Mouse (Mus musculus) forebrain, embryonic 10.5 days (tissue): Measurements from ENCODE around the gene Wfdc9. TPM values are rescaled to one million over a fixed set of nuclear protein-coding genes. Genes with fewer than 3 reads are reported as not detected.
"Not testable (repeated sequence)": the region's sequence is repeated elsewhere in the genome, so short reads cannot be mapped to it uniquely, and the experiment has no call there.

Experiments used
- DNase-seq: peaks from one replicate; pipeline ENCODE4 v3.0.0-alpha.2; 2017; ENCODE audit warnings: low spot score; ENCODE audit errors: extremely low spot score
- H3K27ac ChIP-seq: fragments of 300-500 bp; sonication (generic); 2 replicates; pipeline ENCODE4 v1.5.1; 2016; ENCODE audit warnings: mild to moderate bottlenecking
- H3K27me3 ChIP-seq: fragments of 300-500 bp; sonication (generic); 2 replicates; pipeline ENCODE4 v1.6.1; 2016; ENCODE audit warnings: mild to moderate bottlenecking; ENCODE audit not compliant: poor library complexity, severe bottlenecking
- H3K36me3 ChIP-seq: fragments of 300-500 bp; sonication (generic); replicated peaks from 2 replicates; pipeline ENCODE4 v1.6.1; 2016; ENCODE audit warnings: mild to moderate bottlenecking, moderate library complexity
- H3K4me1 ChIP-seq: fragments of 300-500 bp; sonication (generic); 2 replicates; pipeline ENCODE4 v1.6.1; 2016
- H3K4me3 ChIP-seq: fragments of 300-500 bp; sonication (generic); 2 replicates; pipeline ENCODE4 v1.5.1; 2016; ENCODE audit warnings: mild to moderate bottlenecking, moderate library complexity
- H3K9me3 ChIP-seq: fragments of 300-500 bp; sonication (generic); 2 replicates; pipeline ENCODE4 v1.6.1; 2016; ENCODE audit warnings: mild to moderate bottlenecking, moderate library complexity
- WGBS: fragments of 180-500 bp; shearing (Covaris S2); methylation state at CpG from one replicate; pipeline ENCODE4 v1.1.7; 2016; 5-methylcytosine and 5-hydroxymethylcytosine counted together
- polyA plus RNA-seq: library from polyadenylated mRNA; unstranded; fragments of >200 nt; fragmentation: Nextera tagmentation; extraction: Ambion mirVana; gene quantifications from 2 replicates; pipeline ENCODE4 v1.2.1, GENCODE M21; 2016

Wfdc9 gene
- polyA plus RNA-seq, 1 experiment from 2014 or later: not detected

DNA sequence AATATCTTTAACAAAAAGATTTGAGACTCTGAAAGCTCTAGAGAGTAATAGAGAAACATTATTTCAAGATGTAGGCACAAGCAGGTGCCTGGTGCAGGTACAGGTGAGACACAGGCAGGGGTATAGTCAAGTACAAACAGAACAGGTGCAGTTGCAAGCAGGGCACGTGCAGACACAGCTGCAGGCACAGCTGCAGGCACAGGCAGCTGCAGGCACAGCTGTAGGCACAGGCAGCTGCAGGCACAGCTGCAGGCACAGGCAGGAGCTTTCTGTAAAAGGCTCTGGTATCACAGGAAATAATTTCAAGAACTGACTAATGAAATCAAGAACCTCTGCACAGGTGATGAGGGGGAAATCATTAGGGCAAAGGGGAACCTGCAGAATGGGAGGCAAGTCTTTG, 14.6 kb upstream of the Wfdc9 start:
- no peaks in the 10 kb centered on the region for H3K4me1 ChIP-seq
- H3K4me3 ChIP-seq: no peak overlapping the region
- no peak overlapping the region for H3K27ac ChIP-seq
- H3K36me3 ChIP-seq: no peaks in the 10 kb centered on the region
- H3K27me3 ChIP-seq: no peaks in the 10 kb centered on the region
- H3K9me3 ChIP-seq: peaks cover 13% of the 10 kb centered on the region
- 46% methylated on average over 1 of the region's 1 CpGs for WGBS
- no peak for DNase-seq

DNA sequence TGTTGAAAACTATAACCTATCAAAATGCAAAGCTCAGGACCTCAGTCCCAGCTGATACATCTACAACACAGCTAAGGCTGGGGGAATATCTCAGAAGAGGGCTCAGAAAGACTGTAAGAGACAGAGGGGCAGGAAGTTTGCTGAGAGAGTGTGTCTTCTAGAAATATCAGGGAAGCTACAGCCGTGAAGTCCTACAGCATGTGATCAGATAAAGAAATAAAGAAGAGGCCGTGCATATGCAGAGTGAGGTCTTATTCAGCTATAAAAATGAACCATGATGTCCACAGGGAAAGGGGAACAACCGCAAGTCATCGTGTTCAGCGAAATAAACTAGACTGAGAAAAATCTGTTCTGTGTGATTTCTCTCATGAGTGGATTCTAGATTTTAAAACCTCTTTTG, 13.9 kb upstream of the Wfdc9 start:
- Histone ChIP-seq H3K4me3 (no peak overlapping the region), H3K9me3 (peaks cover 13% of the 10 kb centered on the region), H3K27me3 (no peaks in the 10 kb centered on the region), H3K27ac (no peak overlapping the region), H3K36me3 (no peaks in the 10 kb centered on the region), H3K4me1 (no peaks in the 10 kb centered on the region)
- WGBS: 87% methylated on average over 5 of the region's 5 CpGs
- DNase-seq: no peak

DNA sequence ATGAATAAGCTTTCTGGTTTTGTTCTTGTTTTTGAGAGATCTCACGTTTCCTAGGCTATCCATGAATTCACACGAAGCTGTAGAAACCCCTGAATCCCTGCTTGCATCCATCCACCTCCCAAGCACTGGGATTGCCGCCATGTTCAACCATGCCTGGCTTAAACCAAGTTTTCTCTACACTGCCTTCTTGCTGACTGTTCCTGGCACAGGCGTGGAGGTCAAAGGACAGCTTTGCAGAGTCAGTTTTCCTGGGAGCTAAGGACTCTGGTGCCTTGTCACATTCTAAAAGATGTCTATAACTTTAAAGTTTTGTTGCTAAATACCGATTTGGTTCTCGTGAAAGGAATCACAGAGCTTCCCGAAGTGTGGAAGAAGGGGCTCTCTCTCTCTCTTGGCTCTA, 8.5 kb upstream of the Wfdc9 start:
- DNase-seq: no peak
- no peak overlapping the region for H3K4me3 ChIP-seq
- H3K27me3 ChIP-seq: no peaks in the 10 kb centered on the region
- 86% methylated on average over 7 of the region's 7 CpGs for WGBS
- no peaks in the 10 kb centered on the region for H3K4me1 ChIP-seq
- no peak overlapping the region for H3K27ac ChIP-seq
- peaks cover 13% of the 10 kb centered on the region for H3K9me3 ChIP-seq
- H3K36me3 ChIP-seq: no peaks in the 10 kb centered on the region

DNA sequence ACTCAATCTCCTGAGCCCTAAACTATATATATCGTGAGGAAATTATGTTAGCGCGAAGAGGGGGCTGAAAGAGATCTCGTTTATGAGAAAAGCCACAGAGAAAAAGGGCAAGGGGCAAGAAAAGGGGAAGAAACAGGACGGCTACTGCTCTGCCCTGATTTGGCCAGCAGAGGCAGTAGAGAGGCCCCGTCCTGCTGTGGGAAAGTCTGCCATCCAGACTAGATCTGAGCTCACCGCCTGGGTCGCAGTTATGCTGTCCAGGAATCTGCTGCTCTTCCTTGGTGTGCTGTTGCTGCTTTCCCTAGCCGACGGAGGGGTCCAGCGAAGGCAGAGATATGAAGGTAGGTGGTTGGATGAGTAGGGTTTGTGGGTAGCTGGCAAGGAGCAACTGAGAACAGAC, 525 bp downstream of the Wfdc9 start, which contains the start of gene Wfdc10:
Gene Wfdc10 (plus strand): TSS at position 189 of the 400 bp plus-strand sequence.
- Histone ChIP-seq H3K36me3 (no peaks in the 10 kb centered on the region), H3K9me3 (no peaks in the 10 kb centered on the region), H3K27me3 (no peaks in the 10 kb centered on the region), H3K4me1 (peaks cover 3% of the 10 kb centered on the region; the same call in 1 of the 2 replicates), H3K4me3 (no peak within 1 kb of the TSS), H3K27ac (no peak within 1 kb of the TSS)
- peak; percentile 54 for DNase-seq
- 22% methylated on average over 11 of the region's 11 CpGs for WGBS

DNA sequence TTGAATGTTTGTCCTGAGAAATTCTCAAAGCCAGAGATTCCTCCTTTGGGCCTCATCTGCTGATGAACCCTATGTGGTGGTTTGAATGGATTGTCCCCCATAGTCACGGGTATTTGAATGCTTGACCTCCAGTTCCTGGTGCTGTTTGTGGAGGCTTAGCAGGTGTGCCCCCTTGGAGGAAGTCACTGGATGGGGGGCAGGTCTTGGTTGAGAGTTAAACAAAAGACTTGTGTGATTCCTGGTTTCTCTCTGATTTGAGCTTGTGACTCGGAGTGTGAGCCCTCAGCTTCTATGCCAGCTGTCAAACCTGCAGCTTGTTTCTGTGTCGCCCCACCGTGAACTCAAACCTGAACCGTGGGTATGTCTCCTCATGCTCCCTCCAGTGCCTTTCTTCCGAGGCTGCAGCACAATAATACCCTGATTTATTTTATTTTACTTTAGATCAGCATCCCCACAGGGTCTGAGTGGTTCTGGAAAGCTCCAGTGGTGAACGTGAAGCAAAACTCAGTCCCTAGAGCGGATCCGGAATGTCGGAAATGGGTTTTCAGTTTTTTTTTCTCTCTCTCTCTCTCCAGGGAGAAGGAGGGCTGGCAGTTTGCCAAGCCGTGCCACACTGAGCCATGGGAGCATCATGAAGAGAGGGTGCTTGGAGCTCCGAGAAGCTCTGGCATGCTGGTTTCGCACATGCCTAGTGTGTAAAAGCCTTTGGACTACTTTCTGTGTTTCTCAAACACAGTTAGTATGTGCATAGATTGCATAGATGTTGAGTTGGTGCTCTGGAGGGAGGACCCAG, 14.3 kb downstream of the Wfdc9 start:
- 85% methylated on average over 13 of the region's 13 CpGs for WGBS
- Histone ChIP-seq H3K9me3 (no peaks in the 10 kb centered on the region), H3K4me3 (no peak overlapping the region), H3K36me3 (no peaks in the 10 kb centered on the region), H3K27ac (no peak overlapping the region), H3K4me1 (no peaks in the 10 kb centered on the region), H3K27me3 (no peaks in the 10 kb centered on the region)
- no peak for DNase-seq

DNA sequence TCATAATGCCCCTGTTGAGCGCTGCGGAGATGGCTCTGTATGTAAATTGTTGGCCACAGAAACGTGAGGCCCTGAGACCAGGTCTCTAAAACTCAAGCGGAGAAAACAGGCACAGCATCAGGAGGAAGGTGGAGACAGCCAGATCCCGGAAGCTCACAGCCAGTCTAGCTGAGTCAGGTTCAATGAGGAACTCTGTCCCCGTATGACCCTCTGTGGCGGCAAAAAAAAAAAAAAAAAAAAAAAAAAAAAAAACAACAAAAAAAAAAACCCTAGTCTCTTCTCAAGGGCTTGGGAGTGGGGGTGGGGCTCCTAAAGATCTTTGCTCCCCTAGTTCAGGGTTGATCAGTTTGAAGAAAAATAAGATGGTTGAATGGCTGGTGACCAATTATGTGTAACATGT, 15.3 kb downstream of the Wfdc9 start:
- H3K36me3 ChIP-seq: no peaks in the 10 kb centered on the region
- no peak for DNase-seq
- WGBS: 74% methylated on average over 7 of the region's 7 CpGs
- H3K27me3 ChIP-seq: no peaks in the 10 kb centered on the region
- H3K4me1 ChIP-seq: no peaks in the 10 kb centered on the region
- H3K9me3 ChIP-seq: no peaks in the 10 kb centered on the region
- no peak overlapping the region for H3K4me3 ChIP-seq
- no peak overlapping the region for H3K27ac ChIP-seq

DNA sequence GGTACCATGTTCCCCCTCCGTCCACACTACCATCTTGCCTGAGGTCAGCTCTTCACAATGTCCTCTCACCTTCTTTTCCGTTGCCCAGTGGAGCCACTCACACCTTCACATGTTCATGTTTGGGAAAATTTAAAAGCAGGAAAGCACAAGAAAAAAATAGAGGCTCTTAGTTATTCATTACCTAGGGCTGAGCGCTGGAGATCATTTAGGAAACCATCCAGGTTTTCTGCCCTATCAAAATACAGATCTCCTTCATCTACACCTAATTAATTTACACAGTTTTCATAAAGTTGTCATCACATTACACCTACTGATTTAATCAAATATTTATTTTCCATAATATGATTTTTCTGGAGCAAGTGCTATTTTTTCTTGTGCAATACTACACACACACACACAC, 17.7 kb downstream of the Wfdc9 start, which contains the start of gene Wfdc16:
Gene Wfdc16 (minus strand): TSS at position 101 of the 400 bp plus-strand sequence.
- Histone ChIP-seq H3K9me3 (no peaks in the 10 kb centered on the region), H3K4me3 (no peak within 1 kb of the TSS), H3K27ac (no peak within 1 kb of the TSS), H3K27me3 (no peaks in the 10 kb centered on the region), H3K4me1 (no peaks in the 10 kb centered on the region), H3K36me3 (no peaks in the 10 kb centered on the region)
- WGBS: 88% methylated on average over 3 of the region's 3 CpGs
- no peak for DNase-seq

DNA sequence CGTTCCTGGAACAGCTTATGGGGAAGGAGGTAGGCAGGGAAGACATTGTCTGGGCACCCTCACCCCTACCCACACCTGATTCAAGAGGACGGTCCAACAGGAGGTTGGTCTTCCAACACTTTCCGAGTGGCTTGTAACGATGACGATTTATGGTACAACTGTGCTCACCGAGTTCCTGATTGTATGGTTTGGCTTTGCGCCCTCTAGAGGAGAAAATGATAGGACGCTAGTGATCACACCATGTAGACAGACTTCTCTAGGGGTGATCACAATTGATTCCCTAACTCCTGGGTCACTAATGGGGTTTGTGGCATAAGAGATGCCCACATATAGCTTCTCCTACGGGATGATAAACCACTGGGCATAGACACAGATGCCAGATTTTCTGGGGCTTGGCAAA, 21.1 kb downstream of the Wfdc9 start:
- Histone ChIP-seq H3K9me3 (no peaks in the 10 kb centered on the region), H3K27ac (no peak overlapping the region), H3K4me3 (no peak overlapping the region), H3K4me1 (no peaks in the 10 kb centered on the region), H3K27me3 (no peaks in the 10 kb centered on the region), H3K36me3 (no peaks in the 10 kb centered on the region)
- no peak for DNase-seq
- WGBS: 78% methylated on average over 9 of the region's 9 CpGs

DNA sequence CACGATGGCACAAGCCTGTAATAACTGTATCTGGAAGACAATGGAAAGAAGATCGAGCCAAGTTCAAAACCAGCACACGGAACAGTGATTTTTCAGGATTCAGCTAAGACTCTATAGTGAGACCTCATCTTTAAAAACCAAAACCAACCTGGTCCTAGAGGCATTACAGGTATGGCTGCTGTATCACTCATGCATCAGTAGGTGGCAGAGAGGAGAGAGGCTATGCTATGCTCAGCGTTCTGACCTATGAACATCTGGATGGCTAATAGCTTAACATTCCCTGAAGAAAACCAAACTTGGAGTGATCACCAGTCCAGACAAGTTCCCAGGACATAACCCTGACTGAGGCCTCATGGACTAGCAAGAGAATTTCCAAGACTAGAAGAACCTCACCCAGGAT, 34.6 kb downstream of the Wfdc9 start:
- H3K27ac ChIP-seq: no peak overlapping the region
- H3K36me3 ChIP-seq: no peaks in the 10 kb centered on the region
- H3K9me3 ChIP-seq: no peaks in the 10 kb centered on the region
- WGBS: 83% methylated on average over 4 of the region's 4 CpGs
- no peak overlapping the region for H3K4me3 ChIP-seq
- DNase-seq: no peak
- H3K4me1 ChIP-seq: no peaks in the 10 kb centered on the region
- no peaks in the 10 kb centered on the region for H3K27me3 ChIP-seq

DNA sequence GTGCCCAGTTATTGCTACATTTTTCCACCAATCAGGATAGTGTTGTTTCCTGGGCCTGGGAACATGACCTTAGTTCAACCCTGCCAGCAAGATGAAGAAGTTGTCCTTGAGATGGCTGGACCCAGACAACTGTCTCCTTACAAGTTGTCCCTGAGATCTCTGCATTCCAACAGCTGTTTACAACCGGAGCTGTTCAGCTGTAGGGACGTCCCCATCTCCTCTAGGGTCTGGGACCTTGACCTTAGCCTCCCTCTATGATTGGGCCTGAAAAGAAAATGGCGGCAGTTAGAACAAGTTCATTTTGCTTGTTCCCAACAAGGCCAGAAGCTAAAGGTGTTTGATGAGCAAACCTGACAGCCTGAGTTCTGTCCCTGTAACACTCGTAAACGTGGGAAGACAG, 37.3 kb downstream of the Wfdc9 start:
- 82% methylated on average over 5 of the region's 5 CpGs for WGBS
- H3K27me3 ChIP-seq: no peaks in the 10 kb centered on the region
- no peak overlapping the region for H3K27ac ChIP-seq
- no peaks in the 10 kb centered on the region for H3K4me1 ChIP-seq
- H3K9me3 ChIP-seq: no peaks in the 10 kb centered on the region
- H3K36me3 ChIP-seq: no peaks in the 10 kb centered on the region
- no peak for DNase-seq
- no peak overlapping the region for H3K4me3 ChIP-seq

DNA sequence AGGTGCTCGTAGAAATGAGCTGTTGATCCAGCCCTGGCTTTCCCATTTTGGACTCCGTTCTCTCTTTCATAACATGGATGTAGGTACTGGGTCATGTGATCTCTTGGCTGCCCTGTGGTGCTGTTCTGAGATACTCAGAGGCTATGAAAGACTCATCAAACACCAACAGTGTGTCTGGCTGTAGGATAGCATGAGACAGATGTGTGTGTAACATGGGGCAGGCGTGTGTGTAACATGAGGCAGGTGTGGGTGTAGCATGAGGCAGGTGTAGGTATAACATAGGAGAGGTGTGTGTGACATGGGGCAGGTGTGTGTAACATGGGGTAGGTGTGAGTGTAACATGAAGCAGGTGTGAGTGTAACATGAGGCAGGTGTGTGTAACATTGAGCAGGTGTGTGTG, 41.0 kb downstream of the Wfdc9 start:
- Histone ChIP-seq H3K27me3 (no peaks in the 10 kb centered on the region), H3K36me3 (no peaks in the 10 kb centered on the region), H3K27ac (no peak overlapping the region), H3K4me3 (no peak overlapping the region), H3K4me1 (no peaks in the 10 kb centered on the region), H3K9me3 (no peaks in the 10 kb centered on the region)
- DNase-seq: no peak
- WGBS: 85% methylated on average over 3 of the region's 3 CpGs

DNA sequence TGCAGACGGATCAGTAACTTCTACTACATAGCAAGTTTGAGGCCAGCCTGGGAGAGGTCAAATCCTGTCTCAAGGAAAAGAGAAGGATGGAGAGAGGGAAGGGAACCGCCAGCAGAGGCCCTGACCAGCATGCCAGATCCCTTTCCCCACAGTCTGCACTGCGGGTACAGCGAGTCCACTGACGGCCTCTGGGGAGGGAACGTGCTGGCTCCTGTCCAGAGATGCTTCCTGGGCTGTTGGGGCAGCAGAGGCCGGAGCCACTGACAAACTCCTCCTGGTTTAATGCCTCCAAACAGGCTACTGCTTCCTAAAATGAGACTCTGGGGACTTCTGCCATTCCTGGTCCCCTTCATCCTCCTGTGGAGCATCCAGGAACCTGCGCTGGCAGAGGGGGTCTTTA, 42.9 kb downstream of the Wfdc9 start, which contains the start of the genes Wfdc6b and Wfdc8:
Gene Wfdc6b (plus strand): TSS at position 52 of the 400 bp plus-strand sequence.
Gene Wfdc8 (minus strand): TSS at position 156 of the 400 bp plus-strand sequence.
- 74% methylated on average over 8 of the region's 8 CpGs for WGBS
- H3K36me3 ChIP-seq: not testable (repeated sequence)

DNA sequence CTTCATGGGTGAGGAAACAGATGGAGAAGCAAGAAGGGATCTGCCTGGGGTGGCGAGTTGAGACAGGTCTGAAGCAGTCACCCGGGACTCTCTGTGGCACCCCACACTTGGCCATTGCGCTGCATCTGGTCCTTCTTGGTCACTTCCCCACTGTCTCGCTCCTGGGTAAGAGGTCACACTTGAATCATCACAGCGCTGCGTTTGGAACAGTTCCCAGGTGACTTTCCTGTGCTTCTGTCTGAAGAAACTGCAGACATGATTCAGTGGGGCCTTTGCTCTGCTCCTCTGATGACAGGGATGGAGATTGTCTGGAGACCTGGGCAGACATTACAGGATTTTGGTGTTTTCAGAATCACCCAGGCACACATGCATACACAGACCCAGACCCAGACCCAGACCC, 47.6 kb downstream of the Wfdc9 start:
- no peak for DNase-seq
- Histone ChIP-seq H3K9me3 (no peaks in the 10 kb centered on the region; the same call in 1 of the 2 replicates), H3K36me3 (no peaks in the 10 kb centered on the region), H3K4me1 (no peaks in the 10 kb centered on the region), H3K27ac (no peak overlapping the region), H3K4me3 (no peak overlapping the region), H3K27me3 (no peaks in the 10 kb centered on the region)
- WGBS: 84% methylated on average over 6 of the region's 6 CpGs

More for the DNA sequence above, 42.9 kb downstream of the Wfdc9 start, which contains the start of the genes Wfdc6b and Wfdc8:
- DNase-seq, H3K4me3 ChIP-seq, H3K27me3 ChIP-seq, H3K4me1 ChIP-seq, H3K9me3 ChIP-seq, H3K27ac ChIP-seq: not testable (repeated sequence)
